In genomic region chr3:114635362-114635761, GRCm38 (mm10) we compare ENCODE assay signal across 22 mouse cellular contexts.
DNase-seq lines count a peak whose midpoint lies in the region; ATAC-seq and TF ChIP-seq lines count a peak whose summit lies in the region.
"Had no signal": no experiment of that assay in that cellular context is flagged by ENCODE, and none has a peak within 500 bp of the region (broad histone marks: within the 10 kb centered on the region; RNA-seq: fewer than 3 reads in every experiment).

No protein-coding gene starts in this region.

- TF ChIP-seq POLR2A in brain, embryonic 14.5 days (IDR thresholded peaks at IDR 0.05; ENCODE audit: borderline replicate concordance, extremely low read depth, insufficient read depth, insufficient read length, poor library complexity, severe bottlenecking) = no peak
- TF ChIP-seq POLR2A in kidney, adult 2 months (IDR thresholded peaks at IDR 0.05; ENCODE audit: low read depth, low read length) = no peak

- H3K4me2 ChIP-seq in forebrain, embryonic 16.5 days (ENCODE audit: low read length) = no peak overlapping the region
- H3K4me2 ChIP-seq: heart, embryonic 12.5 days; heart, embryonic 15.5 days; hindbrain, embryonic 13.5 days; intestine, embryonic 15.5 days had no signal

- no peak overlapping the region for H3K4me3 ChIP-seq in forebrain, embryonic 16.5 days (replicated peaks; ENCODE audit: low read length)
- no peak overlapping the region for H3K4me3 ChIP-seq in forebrain, embryonic 10.5 days
- H3K4me3 ChIP-seq in kidney, adult 2 months (ENCODE audit: insufficient read depth, low read depth, low read length) = no peak overlapping the region
- H3K4me3 ChIP-seq: heart, embryonic 12.5 days; heart, embryonic 15.5 days; hindbrain, embryonic 10.5 days; hindbrain, embryonic 13.5 days; intestine, embryonic 15.5 days had no signal

- no peak overlapping the region for H3K27ac ChIP-seq in forebrain, embryonic 16.5 days (ENCODE audit: low read length)
- H3K27ac ChIP-seq in forebrain, embryonic 10.5 days = no peak overlapping the region
- H3K27ac ChIP-seq in kidney, adult 2 months (ENCODE audit: insufficient read depth, low read depth, low read length) = no peak overlapping the region
- H3K27ac ChIP-seq: heart, embryonic 15.5 days; hindbrain, embryonic 10.5 days; hindbrain, embryonic 13.5 days; intestine, embryonic 15.5 days had no signal

- 0 out of 2 replicates have a peak, but pooled peaks have one; percentile 55 for ATAC-seq in forebrain, embryonic 16.5 days
- ATAC-seq: CD4-positive, CD25-positive, alpha-beta regulatory T cell, adult 4 months; hindbrain, embryonic 16.5 days; intestine, embryonic 15.5 days had no signal

- TF ChIP-seq CTCF in brain, embryonic 14.5 days (IDR thresholded peaks at IDR 0.05; ENCODE audit: borderline replicate concordance, extremely low read depth, insufficient read depth, insufficient read length) = no peak
- TF ChIP-seq CTCF in kidney, adult 2 months (conservative IDR thresholded peaks at IDR 0.05; ENCODE audit: insufficient read depth, insufficient read length, low read depth, low read length) = no peak

- H3K36me3 ChIP-seq in forebrain, embryonic 16.5 days (ENCODE audit: control insufficient read depth, insufficient read depth) = no peaks in the 10 kb centered on the region
- H3K36me3 ChIP-seq in forebrain, embryonic 10.5 days (replicated peaks) = no peaks in the 10 kb centered on the region
- H3K36me3 ChIP-seq in kidney, adult 2 months (ENCODE audit: control insufficient read depth, insufficient read depth, low read length) = no peaks in the 10 kb centered on the region
- H3K36me3 ChIP-seq: heart, embryonic 12.5 days; heart, embryonic 15.5 days; hindbrain, embryonic 10.5 days; hindbrain, embryonic 13.5 days; intestine, embryonic 15.5 days had no signal

- H3K4me1 ChIP-seq in forebrain, embryonic 16.5 days (replicated peaks; ENCODE audit: control insufficient read depth, insufficient read depth, low read length) = peaks cover 3% of the 10 kb centered on the region; the same call in 1 of the 2 replicates
- H3K4me1 ChIP-seq in forebrain, embryonic 10.5 days = no peaks in the 10 kb centered on the region
- no peaks in the 10 kb centered on the region for H3K4me1 ChIP-seq in kidney, adult 2 months (ENCODE audit: control insufficient read depth, insufficient read depth, low read length)
- H3K4me1 ChIP-seq: heart, embryonic 12.5 days; heart, embryonic 15.5 days; hindbrain, embryonic 10.5 days; hindbrain, embryonic 13.5 days; intestine, embryonic 15.5 days had no signal

- WGBS in forebrain, embryonic 16.5 days = 54% methylated on average over 2 of the region's 2 CpGs
- WGBS in forebrain, embryonic 10.5 days = 94% methylated on average over 2 of the region's 2 CpGs
- WGBS in kidney, adult 2 months = 75% methylated on average over 2 of the region's 2 CpGs

- no peaks in the 10 kb centered on the region for H3K27me3 ChIP-seq in forebrain, embryonic 16.5 days (replicated peaks; ENCODE audit: control insufficient read depth, insufficient read depth, low read length)
- no peaks in the 10 kb centered on the region for H3K27me3 ChIP-seq in forebrain, embryonic 10.5 days (ENCODE audit: poor library complexity, severe bottlenecking)
- no peaks in the 10 kb centered on the region for H3K27me3 ChIP-seq in kidney, adult 2 months (replicated peaks; ENCODE audit: control insufficient read depth, insufficient read depth, low read length)
- H3K27me3 ChIP-seq: heart, embryonic 12.5 days; heart, embryonic 15.5 days; hindbrain, embryonic 13.5 days; intestine, embryonic 15.5 days had no signal

- no peak for DNase-seq in forebrain, embryonic 10.5 days (ENCODE audit: extremely low spot score, low spot score)
- DNase-seq in layer of hippocampus, adult 9-11 months = peak; percentile 4
- no peak for DNase-seq in layer of hippocampus, postnatal 25 days (ENCODE audit: extremely low spot score in 1 of 2, low spot score in 1 of 2)
- peak; percentile 55 for DNase-seq in brain, embryonic 14.5 days (ENCODE audit: low read depth)
- no peak for DNase-seq in kidney, adult 2 months
- DNase-seq: adrenal gland, adult 2 months; adrenal gland, postnatal 14 days; cerebellum, adult 18-20 months; cerebellum, adult 9-10 months; cerebellum, postnatal 14 days; gastrocnemius, postnatal 25 days; heart, adult 18-20 months; heart, postnatal 10 days; heart, postnatal 36 days had no signal

- H3K9me3 ChIP-seq in forebrain, embryonic 16.5 days (ENCODE audit: control insufficient read depth, low read length) = no peaks in the 10 kb centered on the region
- H3K9me3 ChIP-seq in forebrain, embryonic 10.5 days = no peaks in the 10 kb centered on the region
- H3K9me3 ChIP-seq: heart, embryonic 12.5 days; heart, embryonic 15.5 days; hindbrain, embryonic 10.5 days; hindbrain, embryonic 13.5 days; intestine, embryonic 15.5 days had no signal

- H3K9ac ChIP-seq in forebrain, embryonic 16.5 days (replicated peaks; ENCODE audit: low read depth, low read length) = no peak overlapping the region
- H3K9ac ChIP-seq: heart, embryonic 12.5 days; heart, embryonic 15.5 days; hindbrain, embryonic 13.5 days; intestine, embryonic 15.5 days had no signal

Comparison
In these comparisons a context has a peak if more than half of its experiments do, and no peak if none do; other contexts are left out.
1. DNase-seq: peak in layer of hippocampus, adult 9-11 months (single experiment) and brain, embryonic 14.5 days (single experiment); none in forebrain, embryonic 10.5 days (single experiment), layer of hippocampus, postnatal 25 days (0 of 2) and kidney, adult 2 months (single experiment).